Mouse (Mus musculus): ENCODE measurements around the gene Xpnpep1. TPM values are rescaled to one million over a fixed set of nuclear protein-coding genes. Genes with fewer than 3 reads are reported as not detected.

Gene Xpnpep1
- total RNA-seq, 1 experiment = 190 TPM

DNA sequence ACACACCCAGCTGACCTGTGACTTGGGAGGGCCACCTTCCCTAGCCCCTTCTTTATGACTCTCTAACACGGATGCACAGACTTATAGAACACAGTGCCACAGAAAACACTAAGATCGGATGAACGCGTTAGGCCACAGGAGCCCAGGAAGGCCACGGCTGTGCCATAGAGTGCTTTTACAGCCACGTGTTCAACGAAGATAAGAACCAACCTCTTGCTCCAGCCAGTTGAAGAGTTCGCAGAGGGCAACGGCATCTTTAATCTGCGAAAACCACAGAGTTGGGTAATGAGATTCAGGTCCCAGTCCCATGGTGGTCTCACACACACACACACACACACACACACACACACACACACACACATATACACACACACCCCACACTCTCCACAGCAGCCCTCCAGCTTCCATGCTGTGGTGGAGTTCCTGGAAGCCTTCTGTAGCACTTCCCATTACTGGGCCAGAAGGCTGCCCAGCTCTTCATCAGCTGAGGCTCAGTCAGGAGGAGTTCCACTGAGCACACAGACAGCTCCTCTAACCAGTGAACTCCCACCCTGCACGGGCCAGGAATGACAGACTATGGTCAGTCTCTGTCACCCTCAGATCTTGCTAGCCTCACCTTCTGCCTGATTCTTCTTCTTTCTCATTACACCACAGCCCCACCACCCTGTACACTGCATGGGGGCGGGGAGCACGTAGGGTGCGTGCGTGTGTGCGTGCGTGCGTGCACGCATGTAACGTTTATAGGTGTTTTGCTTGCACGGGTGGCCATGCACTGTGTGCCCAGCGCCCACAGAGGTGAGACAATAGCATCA is 36.3 kb downstream of the Xpnpep1 start:
- no peak for TF ChIP-seq MAFK (IDR thresholded peaks at IDR 0.05; ENCODE audit: insufficient read depth, low read depth, low read length)
- no peak for TF ChIP-seq HCFC1 (IDR thresholded peaks at IDR 0.05; ENCODE audit: borderline replicate concordance, insufficient read depth, low read length)
- H3K36me3 ChIP-seq (ENCODE audit: control insufficient read depth, insufficient read depth, low read length, poor library complexity, severe bottlenecking) = peaks cover 62% of the 10 kb centered on the region
- no peak overlapping the region for H3K9ac ChIP-seq (ENCODE audit: insufficient read depth, low read depth, low read length, poor library complexity, severe bottlenecking)

DNA sequence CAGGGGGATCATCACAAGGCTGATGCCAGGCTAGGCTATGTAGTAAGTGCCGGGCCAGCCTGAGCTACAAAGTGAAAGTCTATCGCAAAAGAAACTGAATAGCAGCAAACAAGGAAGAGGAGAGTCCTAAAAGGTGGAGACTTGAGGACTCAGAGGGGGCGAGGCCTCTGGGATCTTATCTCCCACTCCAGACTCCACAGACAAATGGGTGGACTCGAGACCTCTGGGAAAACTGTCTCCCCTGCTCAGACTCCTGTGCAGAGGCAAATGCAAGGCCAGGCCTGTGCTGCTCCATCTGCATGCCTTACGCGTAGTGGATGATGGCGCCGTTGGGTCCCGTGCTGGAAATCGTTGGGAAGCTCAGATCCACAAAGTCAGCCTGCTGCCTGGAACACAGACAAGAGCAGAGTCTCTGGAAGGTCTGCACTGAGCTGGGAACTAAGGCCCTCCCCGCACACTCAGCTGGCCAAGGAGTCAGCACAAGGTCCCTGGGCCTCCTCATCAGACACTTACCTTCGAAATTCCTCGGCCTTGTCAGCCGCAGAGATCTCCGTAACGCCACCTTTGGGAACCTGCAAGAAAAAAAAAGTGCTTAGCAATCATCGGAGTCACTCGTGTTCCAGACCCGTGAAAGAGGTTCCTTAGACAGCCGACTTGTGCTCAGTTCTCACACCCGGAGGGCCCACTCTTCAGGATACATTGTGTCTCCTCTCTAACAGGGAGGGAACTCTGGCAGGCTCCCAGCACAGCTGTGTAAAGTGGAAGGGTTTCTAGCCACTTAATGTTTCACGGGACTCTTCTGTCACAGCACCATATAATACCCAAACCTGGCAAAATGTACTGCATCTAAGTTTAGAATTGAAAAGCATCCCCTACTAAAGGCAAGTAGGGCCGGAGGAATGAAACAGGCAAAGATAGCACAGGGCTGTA is 37.6 kb downstream of the Xpnpep1 start:
- in situ Hi-C loops (cut with MboI; ENCODE audit: low sequenced_read_pairs in 2 of 2, unreplicated experiment in 2 of 2) = no loop called here
- Histone ChIP-seq H3K36me3 (ENCODE audit: control insufficient read depth, insufficient read depth, low read length, poor library complexity, severe bottlenecking) (peaks cover 68% of the 10 kb centered on the region), H3K4me3 (ENCODE audit: insufficient read depth in 1 of 2, low read depth in 1 of 2, low read length in 2 of 2, poor library complexity in 1 of 2, severe bottlenecking in 1 of 2) (no peak overlapping the region), H3K27ac (ENCODE audit: insufficient read depth, low read depth, low read length, poor library complexity, severe bottlenecking) (no peak overlapping the region), H3K9me3 (ENCODE audit: control insufficient read depth, insufficient read depth, low read depth, low read length) (no peaks in the 10 kb centered on the region), H3K9ac (ENCODE audit: insufficient read depth, low read depth, low read length, poor library complexity, severe bottlenecking) (no peak overlapping the region), H3K4me1 (ENCODE audit: control insufficient read depth in 2 of 2, insufficient read depth in 2 of 2, low read length in 2 of 2, poor library complexity in 1 of 2) (peaks cover 0 to 10% of the 10 kb centered on the region in 2 experiments; a peak in 1 of 4 replicates)
- TF ChIP-seq HCFC1 (IDR thresholded peaks at IDR 0.05; ENCODE audit: borderline replicate concordance, insufficient read depth, low read length) = no peak
- TF ChIP-seq MAFK (IDR thresholded peaks at IDR 0.05; ENCODE audit: insufficient read depth, low read depth, low read length) = no peak
- TF ChIP-seq ZNF384 (IDR thresholded peaks at IDR 0.05; ENCODE audit: low read depth, low read length) = no peak
- TF ChIP-seq CHD2 (IDR thresholded peaks at IDR 0.05; ENCODE audit: low read depth, low read length) = no peak
- no peak for TF ChIP-seq ZC3H11A (IDR thresholded peaks at IDR 0.05; ENCODE audit: borderline replicate concordance, low read depth, low read length)
- DNase-seq (ENCODE audit: low read depth, low spot score) = no peak

More for the DNA sequence above, 36.3 kb downstream of the Xpnpep1 start:
- Histone ChIP-seq H3K27ac (ENCODE audit: insufficient read depth, low read depth, low read length, poor library complexity, severe bottlenecking) (no peak overlapping the region), H3K9me3 (ENCODE audit: control insufficient read depth, insufficient read depth, low read depth, low read length) (no peaks in the 10 kb centered on the region), H3K4me1 (ENCODE audit: control insufficient read depth in 2 of 2, insufficient read depth in 2 of 2, low read length in 2 of 2, poor library complexity in 1 of 2) (peaks cover 0 to 10% of the 10 kb centered on the region in 2 experiments; a peak in 1 of 4 replicates), H3K4me3 (ENCODE audit: insufficient read depth in 1 of 2, low read depth in 1 of 2, low read length in 2 of 2, poor library complexity in 1 of 2, severe bottlenecking in 1 of 2) (no peak overlapping the region)
- in situ Hi-C loops (cut with MboI; ENCODE audit: low sequenced_read_pairs in 2 of 2, unreplicated experiment in 2 of 2) = no loop called here
- no peak for DNase-seq (ENCODE audit: low read depth, low spot score)

DNA sequence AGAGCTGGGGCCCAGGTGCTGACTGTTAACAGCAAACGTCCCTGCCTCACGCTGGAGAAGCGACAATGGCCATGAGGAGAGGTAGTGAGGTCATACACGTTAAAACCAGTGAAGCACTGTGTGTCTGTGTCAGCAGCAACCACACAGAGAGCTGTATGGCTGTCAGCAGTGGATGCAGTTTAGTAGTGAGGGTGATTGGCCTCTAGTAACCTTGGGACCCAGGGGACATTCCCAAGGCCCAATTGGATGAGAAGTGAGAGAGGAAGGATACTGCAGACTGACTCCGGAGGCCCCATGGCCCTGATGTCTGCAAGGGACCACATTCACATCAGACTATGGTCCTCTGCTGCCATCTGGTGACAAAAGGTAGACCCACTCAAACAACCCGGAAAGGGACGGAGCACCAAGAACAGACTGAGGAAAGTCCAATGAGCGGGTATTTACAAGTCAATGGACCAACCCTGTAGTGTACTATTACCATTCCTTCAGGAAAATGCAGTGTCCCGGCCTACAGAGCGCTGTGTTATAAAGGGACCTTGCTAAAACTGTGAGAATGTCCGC is 47.1 kb downstream of the Xpnpep1 start:
- Histone ChIP-seq H3K4me1 (ENCODE audit: control insufficient read depth in 2 of 2, insufficient read depth in 2 of 2, low read length in 2 of 2, poor library complexity in 1 of 2) (peaks cover 0 to 4% of the 10 kb centered on the region in 2 experiments; a peak in 1 of 4 replicates), H3K9me3 (ENCODE audit: control insufficient read depth, insufficient read depth, low read depth, low read length) (no peaks in the 10 kb centered on the region), H3K36me3 (ENCODE audit: control insufficient read depth, insufficient read depth, low read length, poor library complexity, severe bottlenecking) (peaks cover 60% of the 10 kb centered on the region), H3K4me3 (ENCODE audit: insufficient read depth in 1 of 2, low read depth in 1 of 2, low read length in 2 of 2, poor library complexity in 1 of 2, severe bottlenecking in 1 of 2) (no peak overlapping the region), H3K27ac (ENCODE audit: insufficient read depth, low read depth, low read length, poor library complexity, severe bottlenecking) (no peak overlapping the region), H3K9ac (ENCODE audit: insufficient read depth, low read depth, low read length, poor library complexity, severe bottlenecking) (no peak overlapping the region)
- in situ Hi-C loops (cut with MboI; ENCODE audit: low sequenced_read_pairs in 2 of 2, unreplicated experiment in 2 of 2) = no loop called here
- TF ChIP-seq CHD2 (IDR thresholded peaks at IDR 0.05; ENCODE audit: low read depth, low read length) (no peak), ZC3H11A (IDR thresholded peaks at IDR 0.05; ENCODE audit: borderline replicate concordance, low read depth, low read length) (no peak), ZNF384 (IDR thresholded peaks at IDR 0.05; ENCODE audit: low read depth, low read length) (no peak), MAFK (IDR thresholded peaks at IDR 0.05; ENCODE audit: insufficient read depth, low read depth, low read length) (no peak), HCFC1 (IDR thresholded peaks at IDR 0.05; ENCODE audit: borderline replicate concordance, insufficient read depth, low read length) (no peak)
- DNase-seq (ENCODE audit: low read depth, low spot score) = peak; percentile 76

DNA sequence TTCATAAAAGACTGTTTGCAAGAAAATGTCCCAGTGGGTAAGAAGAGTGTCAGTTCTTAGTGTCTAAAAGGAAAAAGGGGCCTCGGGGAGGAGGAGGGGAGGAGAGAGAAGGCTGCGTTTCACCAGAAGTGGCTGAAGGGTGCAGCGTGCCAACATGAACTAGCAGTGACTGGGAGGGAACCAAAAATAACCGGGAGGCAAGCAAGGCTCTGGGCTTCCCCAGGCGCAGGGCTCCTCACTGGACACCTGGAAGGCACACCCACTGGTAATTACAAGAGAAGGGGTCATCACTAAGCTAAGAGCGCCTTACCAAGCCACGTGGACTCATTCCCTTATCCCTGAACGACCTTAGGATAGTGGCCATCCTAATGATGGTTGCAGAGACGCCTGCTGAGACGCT is 48.1 kb downstream of the Xpnpep1 start:
- peaks cover 0 to 4% of the 10 kb centered on the region in 2 experiments; a peak in 1 of 4 replicates for H3K4me1 ChIP-seq (ENCODE audit: control insufficient read depth in 2 of 2, insufficient read depth in 2 of 2, low read length in 2 of 2, poor library complexity in 1 of 2)
- H3K4me3 ChIP-seq (ENCODE audit: insufficient read depth in 1 of 2, low read depth in 1 of 2, low read length in 2 of 2, poor library complexity in 1 of 2, severe bottlenecking in 1 of 2) = no peak overlapping the region
- no peak for DNase-seq (ENCODE audit: low read depth, low spot score)
- H3K9ac ChIP-seq (ENCODE audit: insufficient read depth, low read depth, low read length, poor library complexity, severe bottlenecking) = no peak overlapping the region
- TF ChIP-seq ZNF384 (IDR thresholded peaks at IDR 0.05; ENCODE audit: low read depth, low read length) = no peak
- in situ Hi-C loops (cut with MboI; ENCODE audit: low sequenced_read_pairs in 2 of 2, unreplicated experiment in 2 of 2) = no loop called here
- H3K36me3 ChIP-seq (ENCODE audit: control insufficient read depth, insufficient read depth, low read length, poor library complexity, severe bottlenecking) = peaks cover 52% of the 10 kb centered on the region
- H3K27ac ChIP-seq (ENCODE audit: insufficient read depth, low read depth, low read length, poor library complexity, severe bottlenecking) = no peak overlapping the region
- H3K9me3 ChIP-seq (ENCODE audit: control insufficient read depth, insufficient read depth, low read depth, low read length) = no peaks in the 10 kb centered on the region

All from ES-E14 (cell line).